Mouse (Mus musculus) ES-Bruce4 (cell line): ENCODE measurements around the gene Nox1. TPM values are rescaled to one million over a fixed set of nuclear protein-coding genes. Genes with fewer than 3 reads are reported as not detected.
"Not testable (repeated sequence)": the region's sequence is repeated elsewhere in the genome, so short reads cannot be mapped to it uniquely, and the experiment has no call there.

Source experiments
- H3K27ac ChIP-seq: 2 replicates; pipeline ENCODE4 v1.5.1; 2012; ENCODE audit warnings: low read length, inconsistent platforms; ENCODE audit not compliant: insufficient read depth
- H3K27me3 ChIP-seq: 2 replicates; pipeline ENCODE4 v1.6.1; 2012; ENCODE audit warnings: mild to moderate bottlenecking, low read length, inconsistent platforms; ENCODE audit not compliant: control insufficient read depth, poor library complexity, insufficient read depth, severe bottlenecking
- H3K36me3 ChIP-seq: 2 replicates; pipeline ENCODE4 v1.6.1; 2012; ENCODE audit warnings: inconsistent platforms, mild to moderate bottlenecking, low read length, moderate library complexity; ENCODE audit not compliant: control insufficient read depth, poor library complexity, insufficient read depth, severe bottlenecking
- H3K4me1 ChIP-seq: one replicate; pipeline ENCODE4 v1.8.1; 2011; ENCODE audit warnings: low read length; ENCODE audit not compliant: control insufficient read depth, insufficient read depth
- H3K4me3 ChIP-seq: 2 replicates; pipeline ENCODE4 v1.5.1; 2011; ENCODE audit warnings: low read depth, mild to moderate bottlenecking, low read length
- H3K9ac ChIP-seq: 2 replicates; pipeline ENCODE4 v1.6.1; 2012; ENCODE audit warnings: low read depth, mild to moderate bottlenecking, inconsistent platforms; ENCODE audit not compliant: poor library complexity, severe bottlenecking
- H3K9me3 ChIP-seq: replicated peaks from 2 replicates; pipeline ENCODE4 v1.6.1; 2012; ENCODE audit warnings: mild to moderate bottlenecking, low read length, inconsistent platforms; ENCODE audit not compliant: control insufficient read depth, poor library complexity, insufficient read depth, severe bottlenecking
- CTCF ChIP-seq: IDR thresholded peaks from one replicate; pipeline ENCODE4 v1.8.1; 2011; ENCODE audit warnings: low read depth, low read length
- EP300 ChIP-seq: IDR thresholded peaks from 2 replicates; pipeline ENCODE4 v1.6.1; 2011; ENCODE audit warnings: low read depth, low read length; ENCODE audit not compliant: insufficient read depth
- POLR2A ChIP-seq: IDR thresholded peaks from one replicate; pipeline ENCODE4 v1.8.1; 2011; ENCODE audit warnings: low read length; ENCODE audit not compliant: insufficient read depth
- polyA plus RNA-seq: library from polyadenylated mRNA; stranded (reverse); fragments of >200 nt; gene quantifications from 2 replicates; pipeline ENCODE4 v1.2.4, GENCODE M21; 2011; ENCODE audit warnings: low read depth; ENCODE audit not compliant: missing spikeins, insufficient read depth, insufficient read length

Gene Nox1
- polyA plus RNA-seq, 1 experiment: not detected

DNA sequence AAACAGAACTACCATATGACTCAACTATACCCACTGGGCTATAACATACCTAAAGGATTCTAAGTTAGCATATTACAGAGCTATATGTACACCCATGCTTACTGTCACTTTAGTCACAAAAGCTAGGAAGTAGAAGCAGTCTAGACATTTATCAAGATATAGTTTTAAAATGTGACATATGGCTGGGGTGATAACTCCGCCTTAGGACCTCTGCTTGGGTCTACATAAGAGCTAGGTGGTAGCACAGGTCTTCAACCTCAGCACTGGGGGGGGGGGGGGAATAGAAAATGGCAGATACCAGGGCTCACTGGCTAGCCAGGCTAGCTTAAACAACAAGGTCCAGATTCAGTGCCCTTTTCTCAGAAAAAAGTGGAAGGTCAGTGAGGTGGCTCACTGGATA is 11.3 kb upstream of the Nox1 start:
- H3K9ac ChIP-seq: no peak overlapping the region
- TF ChIP-seq CTCF: no peak
- no peak for TF ChIP-seq POLR2A
- TF ChIP-seq EP300: no peak
- no peaks in the 10 kb centered on the region for H3K9me3 ChIP-seq
- no peaks in the 10 kb centered on the region for H3K27me3 ChIP-seq
- no peak overlapping the region for H3K4me3 ChIP-seq
- no peaks in the 10 kb centered on the region for H3K4me1 ChIP-seq
- H3K36me3 ChIP-seq: no peaks in the 10 kb centered on the region
- H3K27ac ChIP-seq: no peak overlapping the region

DNA sequence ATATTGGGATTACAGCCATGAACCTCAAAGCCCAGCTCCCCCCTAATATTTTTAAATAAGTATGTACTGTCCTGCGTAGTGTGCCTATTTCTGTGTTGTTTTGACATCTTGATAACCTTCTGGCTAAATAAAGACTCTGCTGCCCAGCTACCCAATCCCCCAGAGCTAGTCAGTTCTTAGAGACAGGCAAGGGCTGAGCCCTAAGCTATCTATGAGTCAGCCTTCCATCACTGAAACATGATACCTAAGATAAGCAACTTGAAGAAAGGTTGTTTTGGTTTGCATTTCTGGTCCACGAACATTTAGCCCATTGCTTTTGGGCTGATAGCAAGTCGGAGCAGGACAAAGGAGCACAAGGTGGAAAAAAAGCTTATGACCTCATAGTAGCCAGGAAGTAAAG is 1.1 kb downstream of the Nox1 start:
- no peaks in the 10 kb centered on the region for H3K27me3 ChIP-seq
- H3K36me3 ChIP-seq: no peaks in the 10 kb centered on the region
- no peak overlapping the region for H3K4me3 ChIP-seq
- TF ChIP-seq EP300 (no peak), CTCF (no peak), POLR2A (no peak)
- no peak overlapping the region for H3K9ac ChIP-seq
- no peaks in the 10 kb centered on the region for H3K4me1 ChIP-seq
- H3K9me3 ChIP-seq: no peaks in the 10 kb centered on the region
- H3K27ac ChIP-seq: no peak overlapping the region

DNA sequence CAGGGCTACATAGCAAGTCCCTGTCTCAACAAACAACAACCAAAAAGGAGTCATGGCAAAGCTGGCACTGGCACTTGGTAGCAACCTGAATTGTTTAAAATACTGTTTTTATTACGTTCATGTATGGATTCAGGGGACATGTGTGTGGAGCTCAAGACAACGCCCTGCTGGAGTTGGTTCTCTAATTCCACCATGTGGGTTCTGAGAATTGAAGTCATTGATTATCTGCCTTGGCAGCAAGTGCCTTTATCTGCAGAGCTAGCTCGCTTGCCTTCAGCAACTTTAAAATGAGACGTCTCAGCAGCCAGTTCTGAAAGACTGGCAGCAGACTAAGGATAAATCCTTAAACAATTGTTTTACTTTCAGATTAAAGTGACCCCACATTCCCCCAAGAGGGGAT is 3.6 kb downstream of the Nox1 start:
- no peak overlapping the region for H3K4me3 ChIP-seq
- H3K27me3 ChIP-seq: no peaks in the 10 kb centered on the region
- no peak overlapping the region for H3K9ac ChIP-seq
- H3K36me3 ChIP-seq: no peaks in the 10 kb centered on the region
- H3K9me3 ChIP-seq: no peaks in the 10 kb centered on the region
- H3K27ac ChIP-seq: no peak overlapping the region
- TF ChIP-seq POLR2A (no peak), CTCF (no peak), EP300 (no peak)
- H3K4me1 ChIP-seq: no peaks in the 10 kb centered on the region

DNA sequence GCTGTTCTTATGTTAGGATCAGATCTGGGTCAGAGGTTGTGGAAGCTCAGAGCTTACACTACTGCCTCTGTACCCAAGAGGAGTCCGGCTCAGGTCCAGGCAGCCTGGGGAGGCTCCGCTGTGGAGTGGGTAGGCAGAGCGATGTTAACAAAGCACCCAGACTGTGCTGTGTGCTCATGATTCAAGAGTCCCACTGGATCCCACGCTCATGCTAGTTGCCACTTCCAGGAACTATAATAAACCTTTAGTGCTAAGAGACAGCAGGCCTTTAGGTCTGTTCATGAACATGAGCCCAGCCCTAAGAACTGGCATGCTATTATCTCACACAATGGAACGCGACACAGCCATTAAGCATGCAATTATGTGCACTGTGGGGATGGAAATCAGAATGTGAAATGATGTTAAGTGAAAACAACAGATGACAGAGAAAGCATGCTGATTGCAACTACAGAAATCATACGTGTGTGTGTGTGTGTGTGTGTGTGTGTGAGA is 10.6 kb downstream of the Nox1 start:
- H3K27ac ChIP-seq: no peak overlapping the region
- H3K27me3 ChIP-seq: no peaks in the 10 kb centered on the region
- H3K4me3 ChIP-seq: no peak overlapping the region
- no peaks in the 10 kb centered on the region for H3K36me3 ChIP-seq
- H3K9ac ChIP-seq: no peak overlapping the region
- H3K4me1 ChIP-seq: no peaks in the 10 kb centered on the region
- H3K9me3 ChIP-seq: no peaks in the 10 kb centered on the region
- TF ChIP-seq CTCF (no peak), EP300 (no peak), POLR2A (no peak)

DNA sequence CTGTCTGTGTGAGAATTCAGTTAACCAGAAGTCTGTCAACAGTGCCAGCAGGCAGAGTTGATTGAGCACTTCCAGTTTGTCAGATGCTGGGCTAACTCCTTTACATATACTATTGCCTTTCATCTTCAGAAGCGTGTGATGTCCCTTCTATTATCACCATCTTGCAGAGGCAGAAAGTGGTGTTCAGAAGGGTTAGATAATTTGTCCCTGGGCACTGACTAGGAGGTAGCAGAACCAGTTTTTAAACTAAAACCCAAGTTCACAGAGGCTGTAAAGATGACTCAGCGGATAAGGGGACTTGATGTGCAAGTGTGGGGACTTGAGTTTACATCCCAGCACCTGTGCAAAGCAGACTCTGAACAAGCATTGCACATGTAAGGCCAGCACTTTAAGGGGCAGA is 13.3 kb downstream of the Nox1 start:
- H3K4me3 ChIP-seq: no peak overlapping the region
- H3K9ac ChIP-seq: no peak overlapping the region
- H3K4me1 ChIP-seq: no peaks in the 10 kb centered on the region
- no peak for TF ChIP-seq POLR2A
- no peak for TF ChIP-seq EP300
- TF ChIP-seq CTCF: no peak
- no peaks in the 10 kb centered on the region for H3K9me3 ChIP-seq
- no peaks in the 10 kb centered on the region for H3K27me3 ChIP-seq
- no peak overlapping the region for H3K27ac ChIP-seq
- no peaks in the 10 kb centered on the region for H3K36me3 ChIP-seq

DNA sequence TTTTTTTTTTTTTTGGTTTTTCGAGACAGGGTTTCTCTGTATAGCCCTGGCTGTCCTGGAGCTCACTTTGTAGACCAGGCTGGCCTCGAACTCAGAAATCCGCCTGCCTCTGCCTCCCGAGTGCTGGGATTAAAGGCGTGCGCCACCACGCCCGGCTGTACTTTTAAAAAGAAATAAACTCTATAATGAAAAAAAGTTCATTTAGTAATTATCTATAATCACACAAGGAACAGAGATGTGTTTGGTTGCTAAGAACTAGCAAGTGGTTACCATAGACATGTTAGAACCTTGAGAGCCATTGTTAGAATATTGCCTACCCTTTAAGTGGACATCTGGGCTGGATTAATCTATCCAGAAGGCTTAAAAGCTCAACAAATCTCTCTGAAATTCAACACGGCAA is 34.6 kb downstream of the Nox1 start, which contains the start of gene Arl13a:
Arl13a (plus strand) TSS at position 301 of the 400 bp plus-strand sequence.
- not testable (repeated sequence) for H3K4me3 ChIP-seq, H3K27me3 ChIP-seq, H3K4me1 ChIP-seq, H3K27ac ChIP-seq, H3K9me3 ChIP-seq, H3K36me3 ChIP-seq, H3K9ac ChIP-seq
